In the genomic region with DNA sequence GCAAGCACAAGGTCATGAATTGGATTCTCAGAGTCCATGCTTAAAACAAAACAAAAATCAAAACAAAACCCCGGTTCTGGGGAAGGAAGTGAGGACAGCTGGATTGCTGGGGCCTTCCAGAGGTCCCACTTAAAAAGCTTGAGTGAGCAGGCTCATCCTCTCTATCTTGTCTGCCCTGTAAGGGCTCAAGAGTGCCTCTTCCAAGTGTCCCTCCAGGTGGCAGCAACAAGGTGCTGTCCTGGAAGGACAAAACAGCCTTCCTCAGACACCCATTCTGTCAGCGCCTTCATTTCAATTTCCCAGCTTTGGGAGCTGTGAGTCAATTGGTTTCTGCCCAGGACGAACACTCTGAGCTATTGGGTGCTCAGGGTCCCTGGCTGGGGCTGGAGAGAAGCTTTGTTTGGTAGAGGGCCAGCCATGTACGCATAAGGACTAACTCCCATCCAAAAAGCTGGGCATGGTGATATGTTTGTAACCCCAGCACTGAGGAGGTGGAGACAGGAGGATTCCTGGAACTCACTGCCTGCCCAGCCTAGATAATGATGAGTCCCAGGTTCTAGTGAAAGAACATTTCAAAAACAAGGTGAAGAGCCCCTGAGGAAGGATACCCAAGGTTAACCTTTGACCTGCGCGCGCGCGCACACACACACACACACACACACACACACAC, we compare ENCODE assay signal across 12 mouse cellular contexts. TPM values are rescaled to one million over a fixed set of nuclear protein-coding genes. Genes with fewer than 3 reads are reported as not detected.
DNase-seq lines count a peak whose midpoint lies in the region; ATAC-seq and TF ChIP-seq lines count a peak whose summit lies in the region.
"Had no signal": no experiment of that assay in that cellular context is flagged by ENCODE, and none has a peak within 500 bp of the region (broad histone marks: within the 10 kb centered on the region; RNA-seq: fewer than 3 reads in every experiment).

No protein-coding gene starts in this region.

- WGBS in cerebellum, adult 2 months = 90% methylated on average over 9 of the region's 9 CpGs
- 73% methylated on average over 9 of the region's 9 CpGs for WGBS in lung, embryonic 14.5 days
- 78% methylated on average over 9 of the region's 9 CpGs for WGBS in intestine, embryonic 16.5 days
- 80% methylated on average over 9 of the region's 9 CpGs for WGBS in stomach, embryonic 14.5 days

- no peak overlapping the region for H3K4me3 ChIP-seq in cerebellum, adult 2 months (replicated peaks; ENCODE audit: insufficient read depth, low read depth, low read length)
- H3K4me3 ChIP-seq in lung, embryonic 14.5 days (ENCODE audit: low read depth, low read length) = no peak overlapping the region
- H3K4me3 ChIP-seq in intestine, embryonic 16.5 days (ENCODE audit: low read length) = no peak overlapping the region
- no peak overlapping the region for H3K4me3 ChIP-seq in stomach, embryonic 14.5 days (ENCODE audit: low read depth, low read length)
- H3K4me3 ChIP-seq: embryonic facial prominence, embryonic 10.5 days; limb, embryonic 12.5 days had no signal

- peak; percentile 32 for ATAC-seq in lung, embryonic 14.5 days (ENCODE audit: insufficient read depth)
- ATAC-seq in intestine, embryonic 16.5 days = peak; percentile 65; the same call in 1 of the 2 replicates
- peak; percentile 62; the same call in 1 of the 2 replicates for ATAC-seq in stomach, embryonic 14.5 days (ENCODE audit: insufficient number of reproducible peaks, insufficient read depth, low FRiP score, low read depth)

- no peak for TF ChIP-seq POLR2A in cerebellum, adult 2 months (IDR thresholded peaks at IDR 0.05; ENCODE audit: borderline replicate concordance, insufficient read depth, low read length)

- no peaks in the 10 kb centered on the region for H3K4me1 ChIP-seq in cerebellum, adult 2 months (ENCODE audit: control insufficient read depth, insufficient read depth, low read length)
- 0 out of 2 replicates have a peak, but pooled peaks cover 10% of the 10 kb centered on the region for H3K4me1 ChIP-seq in lung, embryonic 14.5 days (ENCODE audit: insufficient read depth)
- peaks cover 10% of the 10 kb centered on the region for H3K4me1 ChIP-seq in intestine, embryonic 16.5 days (ENCODE audit: control insufficient read depth, insufficient read depth, low read length)
- peaks cover 10% of the 10 kb centered on the region; the same call in 1 of the 2 replicates for H3K4me1 ChIP-seq in stomach, embryonic 14.5 days (ENCODE audit: control insufficient read depth, insufficient read depth, low read length)

- H3K9ac ChIP-seq in lung, embryonic 14.5 days = no peak overlapping the region
- no peak overlapping the region for H3K9ac ChIP-seq in intestine, embryonic 16.5 days (ENCODE audit: low read depth, low read length)
- H3K9ac ChIP-seq in stomach, embryonic 14.5 days (replicated peaks; ENCODE audit: low read depth, low read length) = no peak overlapping the region
- H3K9ac ChIP-seq: limb, embryonic 12.5 days had no signal

- TF ChIP-seq CTCF in cerebellum, adult 2 months (IDR thresholded peaks at IDR 0.05; ENCODE audit: borderline replicate concordance, insufficient read depth, low read depth, low read length) = peak; percentile 21; the same call in 1 of the 2 replicates
- TF ChIP-seq CTCF in lung, embryonic 14.5 days (IDR thresholded peaks at IDR 0.05; ENCODE audit: low read depth) = 0 out of 2 replicates have a peak, but pooled peaks have one; percentile 26

- H3K27ac ChIP-seq in cerebellum, adult 2 months (ENCODE audit: insufficient read depth, low read length) = no peak overlapping the region
- peak overlapping the region; percentile 50 for H3K27ac ChIP-seq in lung, embryonic 14.5 days (ENCODE audit: low read depth)
- H3K27ac ChIP-seq in intestine, embryonic 16.5 days (ENCODE audit: low read length) = no peak overlapping the region
- no peak overlapping the region for H3K27ac ChIP-seq in stomach, embryonic 14.5 days (ENCODE audit: low read length)
- H3K27ac ChIP-seq: embryonic facial prominence, embryonic 10.5 days; limb, embryonic 12.5 days had no signal

- no peaks in the 10 kb centered on the region for H3K36me3 ChIP-seq in lung, embryonic 14.5 days (ENCODE audit: insufficient read depth)
- no peaks in the 10 kb centered on the region for H3K36me3 ChIP-seq in intestine, embryonic 16.5 days (ENCODE audit: control insufficient read depth, insufficient read depth, low read length)
- H3K36me3 ChIP-seq in stomach, embryonic 14.5 days (ENCODE audit: control insufficient read depth, insufficient read depth, low read length) = no peaks in the 10 kb centered on the region
- H3K36me3 ChIP-seq: embryonic facial prominence, embryonic 10.5 days; limb, embryonic 12.5 days had no signal

- no peak overlapping the region for H3K4me2 ChIP-seq in lung, embryonic 14.5 days
- no peak overlapping the region for H3K4me2 ChIP-seq in intestine, embryonic 16.5 days (ENCODE audit: low read depth, low read length)
- no peak overlapping the region for H3K4me2 ChIP-seq in stomach, embryonic 14.5 days (replicated peaks; ENCODE audit: low read depth, low read length)
- H3K4me2 ChIP-seq: limb, embryonic 12.5 days had no signal

- no peaks in the 10 kb centered on the region for H3K9me3 ChIP-seq in lung, embryonic 14.5 days (ENCODE audit: low read depth, low read length)
- no peaks in the 10 kb centered on the region for H3K9me3 ChIP-seq in intestine, embryonic 16.5 days (ENCODE audit: control insufficient read depth, low read length)
- no peaks in the 10 kb centered on the region; the same call in 1 of the 2 replicates for H3K9me3 ChIP-seq in stomach, embryonic 14.5 days (ENCODE audit: control insufficient read depth, low read depth, low read length)

- no peak for DNase-seq in cerebellum, adult 2 months
- no peak for DNase-seq in cerebellum, postnatal 36 days
- DNase-seq in lung, embryonic 14.5 days = peak; percentile 34
- no peak for DNase-seq in lung, postnatal 36 days
- no peak for DNase-seq in adrenal gland, adult 18-20 months (ENCODE audit: low spot score in 2 of 2)
- DNase-seq in neural tube, embryonic 10.5 days (ENCODE audit: extremely low spot score, low spot score) = no peak
- DNase-seq: heart, postnatal 36 days had no signal

- H3K27me3 ChIP-seq in cerebellum, adult 2 months (ENCODE audit: control insufficient read depth, insufficient read depth, low read length) = no peaks in the 10 kb centered on the region
- no peaks in the 10 kb centered on the region for H3K27me3 ChIP-seq in lung, embryonic 14.5 days (ENCODE audit: insufficient read depth, low read length)
- H3K27me3 ChIP-seq in intestine, embryonic 16.5 days (replicated peaks; ENCODE audit: control insufficient read depth, insufficient read depth, low read length) = no peaks in the 10 kb centered on the region
- no peaks in the 10 kb centered on the region for H3K27me3 ChIP-seq in stomach, embryonic 14.5 days (ENCODE audit: control insufficient read depth, insufficient read depth, low read length)
- H3K27me3 ChIP-seq: limb, embryonic 12.5 days had no signal

RNA-seq across cellular contexts. Expression of gene Gm14214, which starts 4.9 kb away (rescaled TPM):
- polyA plus RNA-seq in cerebellum, adult 2 months (2012; rRNA removed) = not detected in 2 replicates
- polyA plus RNA-seq in lung, embryonic 14.5 days (2014; fragmentation: Nextera tagmentation; extraction: Ambion mirVana) = not detected in 2 replicates
- polyA plus RNA-seq in intestine, embryonic 16.5 days (2015; fragmentation: Nextera tagmentation; extraction: Ambion mirVana) = not detected in 2 replicates
- not detected in 2 replicates for polyA plus RNA-seq in stomach, embryonic 14.5 days (2014; fragmentation: Nextera tagmentation; extraction: Ambion mirVana)
- total RNA-seq in adrenal gland, adult 18-20 months (2021) = not detected
- total RNA-seq: heart, postnatal 36 days had no signal
- polyA plus RNA-seq: embryonic facial prominence, embryonic 10.5 days; large intestine, adult 2 months; limb, embryonic 12.5 days had no signal

RNA-seq across cellular contexts. Expression of gene Raly, which starts 25.9 kb away (rescaled TPM):
- 198 and 208 TPM in 2 replicates for polyA plus RNA-seq in cerebellum, adult 2 months (2012; rRNA removed)
- 64.3 and 72.9 TPM in 2 replicates for polyA plus RNA-seq in lung, embryonic 14.5 days (2014; fragmentation: Nextera tagmentation; extraction: Ambion mirVana)
- polyA plus RNA-seq in intestine, embryonic 16.5 days (2015; fragmentation: Nextera tagmentation; extraction: Ambion mirVana) = 30.6 and 34.0 TPM in 2 replicates
- polyA plus RNA-seq in stomach, embryonic 14.5 days (2014; fragmentation: Nextera tagmentation; extraction: Ambion mirVana) = 77.4 and 84.1 TPM in 2 replicates
- 100 to 1,000 TPM; 190 to 194 TPM for total RNA-seq in adrenal gland, adult 18-20 months (2021)

RNA-seq across cellular contexts. Expression of gene a, which starts 26.2 kb away (rescaled TPM):
- 0.28 TPM in 1 of 2 replicates, not detected in the other for polyA plus RNA-seq in cerebellum, adult 2 months (2012; rRNA removed)
- polyA plus RNA-seq in lung, embryonic 14.5 days (2014; fragmentation: Nextera tagmentation; extraction: Ambion mirVana) = not detected in 2 replicates
- polyA plus RNA-seq in intestine, embryonic 16.5 days (2015; fragmentation: Nextera tagmentation; extraction: Ambion mirVana) = not detected in 2 replicates
- polyA plus RNA-seq in stomach, embryonic 14.5 days (2014; fragmentation: Nextera tagmentation; extraction: Ambion mirVana) = 0.76 TPM in 1 of 2 replicates, not detected in the other
- not detected for total RNA-seq in adrenal gland, adult 18-20 months (2021)
- total RNA-seq: heart, postnatal 36 days had no signal
